Mouse (Mus musculus) liver, adult 2 months (tissue): ENCODE measurements at regions not wholly inside any gene's neighbourhood (a gene's known extent, or its start where the extent isn't known, plus 50 kb on each side); places are given as distances from the start of the nearest gene placed in this dataset.

Source experiments
- DNase-seq: peaks from one replicate; pipeline ENCODE4 v3.0.0-alpha.2; 2011; ENCODE audit warnings: low read depth, low spot score; ENCODE audit errors: extremely low read depth
- H3K27ac ChIP-seq: fragments of 200-500 bp; replicated peaks from 2 replicates; pipeline ENCODE4 v1.5.1; 2012; ENCODE audit warnings: low read depth, mild to moderate bottlenecking, control low read depth, inconsistent platforms, low read length; ENCODE audit not compliant: insufficient read depth
- H3K27me3 ChIP-seq: fragments of 200-500 bp; 2 replicates; pipeline ENCODE4 v1.6.1; 2012; ENCODE audit warnings: mild to moderate bottlenecking, moderate library complexity, low read length, inconsistent platforms; ENCODE audit not compliant: control insufficient read depth, insufficient read depth
- H3K36me3 ChIP-seq: fragments of 200-500 bp; 2 replicates; pipeline ENCODE4 v1.6.1; 2012; ENCODE audit warnings: low read length, inconsistent platforms; ENCODE audit not compliant: control insufficient read depth, insufficient read depth
- H3K4me1 ChIP-seq: fragments of 200-500 bp; 2 replicates; pipeline ENCODE4 v1.6.1; 2011; ENCODE audit warnings: low read length; ENCODE audit not compliant: control insufficient read depth, insufficient read depth
- H3K4me3 ChIP-seq: fragments of 200-500 bp; 2 replicates; pipeline ENCODE4 v1.5.1; 2011; ENCODE audit warnings: low read depth, mild to moderate bottlenecking, control low read depth, low read length, moderate library complexity; ENCODE audit not compliant: insufficient read depth
- H3K79me2 ChIP-seq: fragments of 200-500 bp; 2 replicates; pipeline ENCODE4 v1.6.1; 2012; ENCODE audit warnings: inconsistent platforms, mild to moderate bottlenecking, low read length, moderate library complexity; ENCODE audit not compliant: control insufficient read depth, insufficient read depth
- H3K9ac ChIP-seq: fragments of 200-500 bp; 2 replicates; pipeline ENCODE4 v1.6.1; 2012; ENCODE audit warnings: low read depth, mild to moderate bottlenecking, control low read depth, inconsistent platforms, low read length
- CTCF ChIP-seq: fragments of 200-500 bp; IDR thresholded peaks from 2 replicates; pipeline ENCODE4 v1.5.1; 2011; ENCODE audit warnings: low read depth, low read length, control low read depth
- POLR2A ChIP-seq: fragments of 200-500 bp; IDR thresholded peaks from 2 replicates; pipeline ENCODE4 v1.6.1; 2011; ENCODE audit warnings: low read length, control low read depth; ENCODE audit not compliant: insufficient read depth; ENCODE audit errors: extremely low read depth
- WGBS: fragments of 180-500 bp; shearing (Covaris S2); methylation state at CpG from one replicate; pipeline ENCODE4 v1.1.7; 2018; 5-methylcytosine and 5-hydroxymethylcytosine counted together

DNA sequence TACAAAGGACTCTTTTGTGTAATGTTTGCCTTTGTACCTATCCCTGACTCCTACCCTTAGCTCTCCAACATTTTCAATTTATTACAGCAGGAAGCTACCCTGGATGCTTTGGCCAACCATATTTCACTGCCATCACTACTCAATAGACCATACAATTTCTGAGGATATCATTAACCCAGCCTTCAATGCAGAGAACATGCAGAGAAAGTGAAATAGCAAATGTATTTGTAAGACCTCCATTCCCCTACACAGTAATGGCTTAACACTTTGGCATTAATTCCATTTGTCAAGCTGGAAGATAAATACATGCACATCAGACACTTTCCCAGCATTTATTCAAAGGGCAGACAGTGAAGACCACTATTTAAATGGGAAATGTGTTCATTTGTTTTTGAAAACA lies 661.9 kb upstream of the Tenm2 start:
- Histone ChIP-seq H3K36me3 (no peaks in the 10 kb centered on the region), H3K4me1 (no peaks in the 10 kb centered on the region), H3K79me2 (no peaks in the 10 kb centered on the region), H3K27ac (no peak overlapping the region), H3K27me3 (no peaks in the 10 kb centered on the region), H3K4me3 (no peak overlapping the region), H3K9ac (no peak overlapping the region)
- TF ChIP-seq CTCF (no peak), POLR2A (no peak)
- no peak for DNase-seq

DNA sequence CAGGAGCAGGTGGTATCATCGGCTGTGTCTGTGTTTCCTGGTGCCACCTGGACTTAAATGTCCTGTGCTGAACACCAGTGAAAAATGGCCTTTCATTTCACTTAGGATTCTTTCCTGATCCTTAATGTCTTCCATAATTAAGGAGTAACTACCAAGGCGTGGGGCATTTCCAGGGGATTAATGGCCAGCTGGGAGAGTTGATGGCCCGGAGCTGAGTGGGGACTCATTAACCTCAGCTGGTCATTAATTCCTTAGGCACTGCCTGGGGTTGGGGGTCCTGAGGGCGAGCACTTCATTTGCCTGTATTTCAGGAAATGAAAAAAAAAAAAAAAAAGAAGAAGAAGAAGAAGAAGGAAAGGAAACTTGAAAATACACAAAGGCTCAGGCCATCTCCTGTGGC lies 647.0 kb upstream of the Tenm2 start:
- DNase-seq, result no peak
- H3K4me3 ChIP-seq, result no peak overlapping the region
- 74% methylated on average over 4 of the region's 4 CpGs for WGBS
- no peaks in the 10 kb centered on the region for H3K79me2 ChIP-seq
- no peaks in the 10 kb centered on the region for H3K4me1 ChIP-seq
- H3K36me3 ChIP-seq, result no peaks in the 10 kb centered on the region
- TF ChIP-seq CTCF (no peak), POLR2A (no peak)
- H3K27ac ChIP-seq, result no peak overlapping the region
- no peaks in the 10 kb centered on the region for H3K27me3 ChIP-seq
- no peak overlapping the region for H3K9ac ChIP-seq

DNA sequence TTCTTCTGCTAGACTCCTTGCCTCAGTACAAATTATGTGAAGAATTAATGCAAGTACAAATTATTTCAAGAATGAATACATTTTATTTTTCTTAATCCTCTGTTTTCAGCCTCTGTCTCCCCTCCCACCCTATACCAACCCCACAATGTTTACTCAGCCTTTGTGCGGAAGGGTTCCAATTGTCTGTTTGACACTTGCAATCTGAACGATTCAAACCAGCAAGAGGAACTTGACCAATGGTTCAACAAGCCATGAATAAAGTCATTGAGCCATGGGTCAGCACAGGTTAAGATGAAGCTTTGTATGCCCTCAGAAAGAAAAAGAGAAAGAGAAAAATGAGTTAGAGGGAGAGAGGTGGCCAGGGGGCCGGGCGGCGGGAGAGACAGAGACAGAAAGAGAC lies 601.5 kb upstream of the Tenm2 start:
- Histone ChIP-seq H3K9ac (no peak overlapping the region), H3K27me3 (no peaks in the 10 kb centered on the region), H3K4me1 (no peaks in the 10 kb centered on the region), H3K27ac (no peak overlapping the region), H3K36me3 (no peaks in the 10 kb centered on the region), H3K4me3 (no peak overlapping the region), H3K79me2 (no peaks in the 10 kb centered on the region)
- no peak for TF ChIP-seq CTCF
- TF ChIP-seq POLR2A, result no peak
- no peak for DNase-seq
- WGBS, result 71% methylated on average over 5 of the region's 5 CpGs

DNA sequence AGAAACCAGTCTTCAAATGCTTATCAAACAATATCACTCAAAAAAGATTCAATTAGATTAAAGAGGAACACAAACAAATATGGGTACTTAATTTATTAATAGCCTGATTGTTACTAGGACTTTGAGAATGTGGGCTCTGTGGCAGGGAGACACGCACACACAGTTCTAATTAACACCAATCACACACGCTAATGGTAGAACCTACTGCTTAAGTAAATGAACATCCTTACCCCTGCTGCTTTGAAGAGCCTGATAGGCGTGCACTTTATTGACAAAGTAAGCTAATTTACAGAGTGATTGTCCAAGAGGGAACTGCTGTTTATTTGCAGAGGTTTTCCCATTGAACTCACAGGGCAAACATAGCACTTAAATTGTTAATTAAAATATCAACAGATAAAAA lies 595.2 kb upstream of the Tenm2 start:
- no peak overlapping the region for H3K27ac ChIP-seq
- H3K4me1 ChIP-seq, result no peaks in the 10 kb centered on the region
- H3K79me2 ChIP-seq, result no peaks in the 10 kb centered on the region
- 17% methylated on average over 3 of the region's 3 CpGs for WGBS
- H3K36me3 ChIP-seq, result no peaks in the 10 kb centered on the region
- no peaks in the 10 kb centered on the region for H3K27me3 ChIP-seq
- H3K9ac ChIP-seq, result no peak overlapping the region
- no peak overlapping the region for H3K4me3 ChIP-seq
- no peak for DNase-seq
- TF ChIP-seq POLR2A, result no peak
- no peak for TF ChIP-seq CTCF

DNA sequence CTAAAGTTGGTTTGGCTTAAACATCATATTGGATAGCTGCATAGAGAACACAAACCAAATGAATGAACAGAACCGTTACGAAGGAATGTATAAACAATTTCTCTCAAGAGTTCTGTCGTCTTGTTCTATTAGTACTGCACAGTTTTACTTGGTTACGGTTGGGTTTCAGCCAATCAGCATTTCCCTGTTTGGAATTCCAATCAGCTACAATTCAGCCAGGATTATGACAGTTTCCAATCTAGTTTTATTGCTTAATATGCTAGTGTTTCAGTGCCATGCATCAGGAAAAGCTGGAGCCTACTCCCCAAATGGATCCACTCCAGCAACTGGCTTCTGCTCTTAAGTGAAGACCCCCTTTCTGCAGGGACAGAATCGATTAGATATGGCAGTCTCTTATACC lies 571.0 kb upstream of the Tenm2 start:
- H3K4me3 ChIP-seq, result no peak overlapping the region
- WGBS, result 72% methylated on average over 5 of the region's 5 CpGs
- H3K79me2 ChIP-seq, result no peaks in the 10 kb centered on the region
- H3K27ac ChIP-seq, result no peak overlapping the region
- no peak overlapping the region for H3K9ac ChIP-seq
- H3K27me3 ChIP-seq, result no peaks in the 10 kb centered on the region
- no peaks in the 10 kb centered on the region for H3K4me1 ChIP-seq
- TF ChIP-seq CTCF (no peak), POLR2A (no peak)
- H3K36me3 ChIP-seq, result no peaks in the 10 kb centered on the region
- no peak for DNase-seq

DNA sequence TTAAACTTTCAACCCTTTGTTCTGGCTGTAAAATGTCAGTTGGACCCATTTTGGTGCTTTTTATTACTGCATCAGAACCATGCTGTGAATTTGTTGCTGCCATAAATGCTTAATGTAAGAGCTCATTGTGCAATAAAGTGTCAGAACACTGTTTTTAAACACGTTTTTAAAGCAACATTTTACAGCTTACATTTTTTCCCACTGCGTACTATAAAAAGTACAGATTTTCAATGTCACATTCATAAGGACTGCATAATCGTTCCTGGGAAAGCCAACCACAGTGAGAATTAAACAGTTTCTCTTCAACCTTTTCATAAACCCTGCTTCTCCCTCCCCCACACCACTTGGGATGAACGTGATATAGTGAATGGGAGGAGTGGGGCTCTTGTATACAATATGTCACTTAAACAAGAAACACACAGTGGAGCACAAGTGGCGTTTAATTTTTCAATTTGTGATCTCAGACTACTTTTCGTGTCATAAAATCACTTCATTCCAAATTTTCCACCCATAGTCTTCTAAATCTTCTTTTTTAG lies 563.1 kb upstream of the Tenm2 start:
- WGBS, result 61% methylated on average over 6 of the region's 6 CpGs
- Histone ChIP-seq H3K9ac (no peak overlapping the region), H3K27me3 (no peaks in the 10 kb centered on the region), H3K4me1 (no peaks in the 10 kb centered on the region), H3K36me3 (no peaks in the 10 kb centered on the region), H3K79me2 (no peaks in the 10 kb centered on the region), H3K4me3 (no peak overlapping the region), H3K27ac (no peak overlapping the region)
- TF ChIP-seq CTCF (no peak), POLR2A (no peak)
- DNase-seq, result no peak
